Mouse (Mus musculus): ENCODE results near the gene Tst. TPM values are rescaled to one million over a fixed set of nuclear protein-coding genes. Genes with fewer than 3 reads are reported as not detected.

The Tst gene
- polyA plus RNA-seq, 2 experiments, result 90.5 to 168 TPM

- Histone ChIP-seq H3K4me2 (ENCODE audit: low read depth) (no peak overlapping the region), H3K4me3 (ENCODE audit: insufficient read depth in 1 of 2, low read depth in 2 of 2, low read length in 2 of 2) (no peak overlapping the region), H3K27me3 (ENCODE audit: control insufficient read depth, insufficient read depth, low read length) (peaks cover 4% of the 10 kb centered on the region), H3K4me1 (replicated peaks; ENCODE audit: control insufficient read depth in 2 of 2, insufficient read depth in 2 of 2, low read length in 1 of 2) (0 out of 4 replicates have a peak, but pooled peaks cover 0 to 2% of the 10 kb centered on the region in 2 experiments), H3K9ac (replicated peaks) (no peak overlapping the region), H3K9me3 (ENCODE audit: control insufficient read depth, low read length) (no peaks in the 10 kb centered on the region), H3K36me3 (replicated peaks; ENCODE audit: control insufficient read depth, insufficient read depth, low read depth) (no peaks in the 10 kb centered on the region), H3K27ac (no peak overlapping the region)
- ATAC-seq (ENCODE audit: insufficient read depth), result no peak
- 73% methylated on average over 19 of the region's 19 CpGs for WGBS (ENCODE audit: insufficient replicate concordance)
- DNase-seq (ENCODE audit: low read depth in 3 of 3, low spot score in 3 of 3), result no peak
- TF ChIP-seq CTCF (IDR thresholded peaks at IDR 0.05; ENCODE audit: low read depth) (no peak), EP300 (IDR thresholded peaks at IDR 0.05; ENCODE audit: low read depth) (no peak)
Measured at GRCm38 (mm10) chr15:78442231-78442630, 36.5 kb upstream of the Tst start.

- no peak overlapping the region for H3K4me3 ChIP-seq (ENCODE audit: insufficient read depth in 1 of 2, low read depth in 2 of 2, low read length in 2 of 2)
- WGBS (ENCODE audit: insufficient replicate concordance), result 58% methylated on average over 9 of the region's 9 CpGs
Measured at GRCm38 (mm10) chr15:78438973-78439372, 33.3 kb upstream of the Tst start.

DNA sequence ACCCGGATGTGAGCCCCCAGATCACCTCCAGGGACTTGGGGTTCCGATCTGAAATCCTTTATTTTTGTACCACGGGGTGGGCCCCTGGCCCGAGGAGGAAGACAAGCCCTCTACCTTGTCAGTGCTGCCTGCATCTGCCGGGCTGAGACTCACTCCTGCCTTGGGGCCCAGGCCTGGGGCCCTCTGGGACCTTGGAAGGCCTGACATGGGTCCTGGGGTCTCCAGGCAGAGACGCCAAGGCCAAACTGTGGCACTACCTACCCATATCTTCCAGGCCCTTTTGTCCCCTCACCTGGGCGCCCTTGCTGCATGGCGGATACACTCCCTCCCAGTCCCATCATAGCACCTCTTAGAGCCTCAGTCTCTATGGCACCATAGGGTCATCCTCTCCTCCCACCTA lies 32.8 kb upstream of the Tst start:
- Histone ChIP-seq H3K27me3 (ENCODE audit: control insufficient read depth, insufficient read depth, low read length) (peaks cover 15% of the 10 kb centered on the region), H3K9ac (replicated peaks) (no peak overlapping the region), H3K4me2 (ENCODE audit: low read depth) (no peak overlapping the region), H3K4me1 (replicated peaks; ENCODE audit: control insufficient read depth in 2 of 2, insufficient read depth in 2 of 2, low read length in 1 of 2) (0 out of 4 replicates have a peak, but pooled peaks cover 0 to 2% of the 10 kb centered on the region in 2 experiments), H3K4me3 (ENCODE audit: insufficient read depth in 1 of 2, low read depth in 2 of 2, low read length in 2 of 2) (no peak overlapping the region), H3K36me3 (replicated peaks; ENCODE audit: control insufficient read depth, insufficient read depth, low read depth) (no peaks in the 10 kb centered on the region), H3K27ac (no peak overlapping the region), H3K9me3 (ENCODE audit: control insufficient read depth, low read length) (no peaks in the 10 kb centered on the region)
- DNase-seq (ENCODE audit: low read depth in 3 of 3, low spot score in 3 of 3) (no peak), ATAC-seq (ENCODE audit: insufficient read depth) (no peak)
- 59% methylated on average over 8 of the region's 8 CpGs for WGBS (ENCODE audit: insufficient replicate concordance)
- TF ChIP-seq EP300 (IDR thresholded peaks at IDR 0.05; ENCODE audit: low read depth), result no peak
- no peak for TF ChIP-seq CTCF (IDR thresholded peaks at IDR 0.05; ENCODE audit: low read depth)

More at GRCm38 (mm10) chr15:78438973-78439372, 33.3 kb upstream of the Tst start:
- Histone ChIP-seq H3K27me3 (ENCODE audit: control insufficient read depth, insufficient read depth, low read length) (peaks cover 15% of the 10 kb centered on the region), H3K36me3 (replicated peaks; ENCODE audit: control insufficient read depth, insufficient read depth, low read depth) (no peaks in the 10 kb centered on the region), H3K27ac (no peak overlapping the region), H3K4me1 (replicated peaks; ENCODE audit: control insufficient read depth in 2 of 2, insufficient read depth in 2 of 2, low read length in 1 of 2) (0 out of 4 replicates have a peak, but pooled peaks cover 0 to 2% of the 10 kb centered on the region in 2 experiments), H3K4me2 (ENCODE audit: low read depth) (no peak overlapping the region), H3K9ac (replicated peaks) (no peak overlapping the region), H3K9me3 (ENCODE audit: control insufficient read depth, low read length) (no peaks in the 10 kb centered on the region)
- no peak for TF ChIP-seq CTCF (IDR thresholded peaks at IDR 0.05; ENCODE audit: low read depth)
- no peak for TF ChIP-seq EP300 (IDR thresholded peaks at IDR 0.05; ENCODE audit: low read depth)
- DNase-seq (ENCODE audit: low read depth in 3 of 3, low spot score in 3 of 3), result no peak
- no peak for ATAC-seq (ENCODE audit: insufficient read depth)

GRCm38 (mm10) chr15:78438018-78438394 lies 32.3 kb upstream of the Tst start:
- 0 out of 4 replicates have a peak, but pooled peaks cover 0 to 2% of the 10 kb centered on the region in 2 experiments for H3K4me1 ChIP-seq (replicated peaks; ENCODE audit: control insufficient read depth in 2 of 2, insufficient read depth in 2 of 2, low read length in 1 of 2)
- H3K27ac ChIP-seq, result no peak overlapping the region
- no peak for ATAC-seq (ENCODE audit: insufficient read depth)
- no peak overlapping the region for H3K4me2 ChIP-seq (ENCODE audit: low read depth)
- no peak overlapping the region for H3K9ac ChIP-seq (replicated peaks)
- no peak overlapping the region for H3K4me3 ChIP-seq (ENCODE audit: insufficient read depth in 1 of 2, low read depth in 2 of 2, low read length in 2 of 2)
- TF ChIP-seq CTCF (IDR thresholded peaks at IDR 0.05; ENCODE audit: low read depth) (no peak), EP300 (IDR thresholded peaks at IDR 0.05; ENCODE audit: low read depth) (no peak)
- 45% methylated on average over 4 of the region's 4 CpGs for WGBS (ENCODE audit: insufficient replicate concordance)
- no peaks in the 10 kb centered on the region for H3K36me3 ChIP-seq (replicated peaks; ENCODE audit: control insufficient read depth, insufficient read depth, low read depth)
- H3K9me3 ChIP-seq (ENCODE audit: control insufficient read depth, low read length), result no peaks in the 10 kb centered on the region
- peaks cover 15% of the 10 kb centered on the region for H3K27me3 ChIP-seq (ENCODE audit: control insufficient read depth, insufficient read depth, low read length)
- no peak for DNase-seq (ENCODE audit: low read depth in 3 of 3, low spot score in 3 of 3)

DNA sequence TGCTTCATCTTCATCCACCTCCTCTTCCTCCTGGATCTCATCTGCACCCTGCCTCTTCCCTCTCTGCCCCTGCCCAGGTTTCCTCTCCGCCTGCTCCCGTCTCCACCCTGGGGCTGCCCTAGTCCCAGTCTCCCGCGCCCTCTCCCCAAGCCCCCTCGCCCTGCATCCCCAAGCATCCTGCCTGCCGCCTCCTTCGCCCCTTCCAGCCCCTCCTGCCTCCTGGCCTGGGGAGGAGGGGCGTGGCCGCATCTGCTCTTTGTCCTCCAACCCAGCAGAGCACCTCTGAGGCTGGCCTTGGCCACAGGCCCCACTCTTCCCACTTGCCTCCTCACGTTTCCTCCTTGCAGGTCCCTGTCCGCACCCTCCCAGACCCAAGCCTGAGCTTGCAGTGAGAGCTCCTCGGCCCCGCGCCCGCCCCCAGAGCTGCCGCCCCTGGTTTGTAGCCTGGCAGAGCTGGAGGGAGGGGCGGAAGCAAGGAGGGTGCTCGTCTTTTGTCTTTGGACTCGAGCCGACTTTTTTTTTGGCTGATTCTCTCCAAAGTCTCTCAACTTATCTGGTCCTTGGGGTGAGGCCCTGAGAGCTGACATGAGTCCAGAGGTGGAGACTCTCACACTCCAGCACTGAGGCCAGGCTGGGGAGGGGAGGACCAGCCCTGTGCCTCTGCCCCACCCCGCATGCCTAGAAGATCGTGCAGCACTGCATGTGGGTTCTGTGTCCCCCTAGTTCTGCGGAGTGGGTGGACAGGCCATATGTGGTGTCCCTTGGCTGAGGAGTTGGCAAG lies 31.7 kb upstream of the Tst start:
- WGBS (ENCODE audit: insufficient replicate concordance), result 31% methylated on average over 23 of the region's 23 CpGs
- Histone ChIP-seq H3K4me2 (ENCODE audit: low read depth) (peak overlapping the region; percentile 18), H3K27me3 (ENCODE audit: control insufficient read depth, insufficient read depth, low read length) (peaks cover 15% of the 10 kb centered on the region), H3K9me3 (ENCODE audit: control insufficient read depth, low read length) (no peaks in the 10 kb centered on the region), H3K27ac (no peak overlapping the region), H3K9ac (replicated peaks) (no peak overlapping the region), H3K4me1 (replicated peaks; ENCODE audit: control insufficient read depth in 2 of 2, insufficient read depth in 2 of 2, low read length in 1 of 2) (0 out of 4 replicates have a peak, but pooled peaks cover 0 to 2% of the 10 kb centered on the region in 2 experiments), H3K4me3 (ENCODE audit: insufficient read depth in 1 of 2, low read depth in 2 of 2, low read length in 2 of 2) (no peak overlapping the region), H3K36me3 (replicated peaks; ENCODE audit: control insufficient read depth, insufficient read depth, low read depth) (no peaks in the 10 kb centered on the region)
- TF ChIP-seq EP300 (IDR thresholded peaks at IDR 0.05; ENCODE audit: low read depth), result no peak
- no peak for ATAC-seq (ENCODE audit: insufficient read depth)
- no peak for DNase-seq (ENCODE audit: low read depth in 3 of 3, low spot score in 3 of 3)
